8 mouse cellular contexts compared by ENCODE assay signal in the genomic region with DNA sequence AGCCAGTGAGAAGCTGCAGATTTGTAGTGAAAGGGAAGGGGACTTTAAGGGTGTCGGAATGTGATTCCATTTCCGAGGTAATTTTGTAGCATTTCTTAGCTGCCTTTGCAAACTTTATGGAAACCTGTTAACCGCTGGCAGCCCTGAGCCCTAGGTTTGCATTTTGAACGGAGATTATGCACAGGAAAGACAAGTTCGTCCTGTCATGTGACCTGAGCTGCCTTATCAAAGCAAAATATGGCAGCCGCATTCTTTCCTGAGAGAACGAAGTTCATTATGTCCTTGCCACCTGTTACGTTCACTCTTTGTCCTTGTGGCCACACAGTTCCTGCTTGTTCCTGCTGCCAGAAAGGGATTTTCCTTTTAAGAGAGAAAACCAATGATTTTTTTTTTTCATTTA.
DNase-seq lines count a peak whose midpoint lies in the region; ATAC-seq and TF ChIP-seq lines count a peak whose summit lies in the region.

No protein-coding gene starts in this region.

- H3K27me3 ChIP-seq in embryonic facial prominence, embryonic 12.5 days: no peaks in the 10 kb centered on the region
- no peaks in the 10 kb centered on the region for H3K27me3 ChIP-seq in heart, postnatal 0 days (ENCODE audit: control insufficient read depth, insufficient read depth, low read length)

- H3K27ac ChIP-seq in embryonic facial prominence, embryonic 12.5 days: peak overlapping the region; percentile 98
- peak overlapping the region; percentile 91 for H3K27ac ChIP-seq in heart, postnatal 0 days (ENCODE audit: low read depth)

- H3K4me2 ChIP-seq in embryonic facial prominence, embryonic 12.5 days (replicated peaks): peak overlapping the region; percentile 57
- peak overlapping the region; percentile 66 for H3K4me2 ChIP-seq in heart, postnatal 0 days (ENCODE audit: low read depth, low read length)

- peak; percentile 69 for TF ChIP-seq EP300 in heart, postnatal 0 days (IDR thresholded peaks at IDR 0.05; ENCODE audit: low read depth)

- H3K4me1 ChIP-seq in embryonic facial prominence, embryonic 12.5 days: peaks cover 8% of the 10 kb centered on the region; the same call in 1 of the 2 replicates
- no peaks in the 10 kb centered on the region for H3K4me1 ChIP-seq in heart, postnatal 0 days (ENCODE audit: control insufficient read depth, insufficient read depth)

- peak overlapping the region; percentile 60 for H3K4me3 ChIP-seq in embryonic facial prominence, embryonic 12.5 days
- H3K4me3 ChIP-seq in heart, postnatal 0 days (ENCODE audit: low read depth, low read length): peak overlapping the region; percentile 56

- no peaks in the 10 kb centered on the region for H3K9me3 ChIP-seq in embryonic facial prominence, embryonic 12.5 days
- H3K9me3 ChIP-seq in heart, postnatal 0 days (replicated peaks; ENCODE audit: control insufficient read depth, low read length): no peaks in the 10 kb centered on the region

- no peak for TF ChIP-seq CTCF in heart, postnatal 0 days (IDR thresholded peaks at IDR 0.05; ENCODE audit: low read depth)

- H3K9ac ChIP-seq in embryonic facial prominence, embryonic 12.5 days: peak overlapping the region; percentile 61
- peak overlapping the region; percentile 76 for H3K9ac ChIP-seq in heart, postnatal 0 days (replicated peaks; ENCODE audit: low read depth, low read length)

- 8% methylated on average over 8 of the region's 8 CpGs for WGBS in embryonic facial prominence, embryonic 12.5 days
- WGBS in heart, postnatal 0 days: 7% methylated on average over 8 of the region's 8 CpGs

- no peaks in the 10 kb centered on the region for H3K36me3 ChIP-seq in embryonic facial prominence, embryonic 12.5 days
- H3K36me3 ChIP-seq in heart, postnatal 0 days (replicated peaks; ENCODE audit: control insufficient read depth, insufficient read depth, low read length): 0 out of 2 replicates have a peak, but pooled peaks cover 7% of the 10 kb centered on the region

- no peak for ATAC-seq in embryonic facial prominence, embryonic 12.5 days (ENCODE audit: insufficient number of reproducible peaks, insufficient read depth, low FRiP score, low TSS enrichment)
- peak; percentile 76 for ATAC-seq in heart, postnatal 0 days (ENCODE audit: insufficient read depth, low read depth)
- ATAC-seq in erythroblast, adult 5-6 weeks (replicated peaks; ENCODE audit: low FRiP score, poor library complexity, severe bottlenecking): no peak

- peak; percentile 58 for DNase-seq in adrenal gland, postnatal 10 days
- DNase-seq in heart, postnatal 0 days (ENCODE audit: low spot score): peak; percentile 88
- peak; percentile 77 for DNase-seq in kidney, postnatal 14 days
- peak; percentile 28 for DNase-seq in lung, postnatal 4 days
- peak; percentile 43 for DNase-seq in skeletal muscle tissue, adult 2 months (ENCODE audit: low read depth, low spot score)
- DNase-seq in natural killer cell, adult 2 months (ENCODE audit: low spot score in 2 of 2): no peak

Comparison
In these comparisons a context has a peak if more than half of its experiments do, and no peak if none do; other contexts are left out.
1. DNase-seq: peak in adrenal gland, postnatal 10 days (single experiment), heart, postnatal 0 days (single experiment), kidney, postnatal 14 days (single experiment), lung, postnatal 4 days (2 of 2) and skeletal muscle tissue, adult 2 months (single experiment); none in natural killer cell, adult 2 months (0 of 2).